Mouse (Mus musculus) cerebellum, adult 2 months (tissue): Measurements from ENCODE around the gene Olfr910.

Source experiments
- CTCF ChIP-seq: fragments of 200-500 bp; IDR thresholded peaks from 2 replicates; pipeline ENCODE4 v1.5.1; 2011; ENCODE audit warnings: low read depth, mild to moderate bottlenecking, control low read depth, low read length, moderate library complexity, borderline replicate concordance; ENCODE audit not compliant: insufficient read depth
- POLR2A ChIP-seq: fragments of 200-500 bp; IDR thresholded peaks from 2 replicates; pipeline ENCODE4 v1.6.1; 2011; ENCODE audit warnings: low read length, control low read depth, borderline replicate concordance; ENCODE audit not compliant: insufficient read depth

DNA sequence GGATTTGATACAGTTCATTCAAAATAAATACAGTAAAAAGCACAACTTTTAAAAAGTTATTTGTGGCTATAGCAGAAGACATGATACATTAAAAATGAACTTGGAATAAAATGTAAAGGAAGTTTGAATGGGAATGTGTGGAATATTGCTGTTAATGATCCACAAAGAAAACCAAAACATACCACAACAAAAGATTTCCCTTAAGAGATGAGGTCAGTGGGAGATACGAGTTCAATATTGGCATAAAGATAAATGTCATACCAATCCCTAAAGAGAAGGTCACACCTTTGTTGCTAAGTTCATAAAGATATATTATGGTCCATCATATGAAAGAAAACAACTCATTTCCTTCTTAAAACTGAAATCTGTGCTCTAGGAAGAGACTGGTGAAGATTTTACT, 42.2 kb downstream of the Olfr910 start, which contains the start of gene Olfr912:
- TF ChIP-seq POLR2A = no peak
- TF ChIP-seq CTCF = no peak
